Mouse (Mus musculus) heart, embryonic 12.5 days (tissue): ENCODE results near the gene Tmem273. TPM values are rescaled to one million over a fixed set of nuclear protein-coding genes. Genes with fewer than 3 reads are reported as not detected.
A peak's percentile ranks its signal among the peaks of the same experiment; 100 is the strongest.

Source experiments
- ATAC-seq: fragments of 200-750 bp; cut with Nextera tagmentation; 2 replicates; pipeline ENCODE4 v1.8.0; 2017; ENCODE audit warnings: moderate TSS enrichment, moderate library complexity; ENCODE audit not compliant: insufficient number of reproducible peaks, low FRiP score
- H3K27ac ChIP-seq: fragments of 300-500 bp; sonication (generic); 2 replicates; pipeline ENCODE4 v1.5.1; 2016; ENCODE audit warnings: mild to moderate bottlenecking, moderate library complexity; ENCODE audit not compliant: poor library complexity, severe bottlenecking
- H3K27me3 ChIP-seq: fragments of 300-500 bp; sonication (generic); replicated peaks from 2 replicates; pipeline ENCODE4 v1.6.1; 2016; ENCODE audit warnings: mild to moderate bottlenecking, moderate library complexity
- H3K36me3 ChIP-seq: fragments of 300-500 bp; sonication (generic); 2 replicates; pipeline ENCODE4 v1.6.1; 2016; ENCODE audit warnings: mild to moderate bottlenecking, moderate library complexity
- H3K4me1 ChIP-seq: fragments of 300-500 bp; sonication (generic); replicated peaks from 2 replicates; pipeline ENCODE4 v1.6.1; 2016; ENCODE audit warnings: mild to moderate bottlenecking
- H3K4me2 ChIP-seq: fragments of 300-500 bp; sonication (generic); 2 replicates; pipeline ENCODE4 v1.6.1; 2016; ENCODE audit warnings: mild to moderate bottlenecking, moderate library complexity
- H3K4me3 ChIP-seq: fragments of 300-500 bp; sonication (generic); 2 replicates; pipeline ENCODE4 v1.5.1; 2016; ENCODE audit warnings: mild to moderate bottlenecking
- H3K9ac ChIP-seq: fragments of 300-500 bp; sonication (generic); 2 replicates; pipeline ENCODE4 v1.6.1; 2016; ENCODE audit warnings: mild to moderate bottlenecking, moderate library complexity
- H3K9me3 ChIP-seq: fragments of 300-500 bp; sonication (generic); replicated peaks from 2 replicates; pipeline ENCODE4 v1.6.1; 2016; ENCODE audit warnings: mild to moderate bottlenecking, moderate library complexity
- WGBS: fragments of 180-500 bp; shearing (Covaris S2); methylation state at CpG from one replicate; pipeline ENCODE4 v1.1.7; 2016; 5-methylcytosine and 5-hydroxymethylcytosine counted together
- polyA plus RNA-seq: library from polyadenylated mRNA; unstranded; fragments of >200 nt; fragmentation: Nextera tagmentation; extraction: Ambion mirVana; gene quantifications from 2 replicates; pipeline ENCODE4 v1.2.1, GENCODE M21; 2016

Tmem273 gene
- polyA plus RNA-seq, 1 experiment from 2014 or later = 0.92 TPM

- ATAC-seq = no peak
- WGBS = 74% methylated on average over 8 of the region's 8 CpGs
- Histone ChIP-seq H3K9ac (no peak within 1 kb of the TSS), H3K36me3 (no peaks in the 10 kb centered on the region), H3K4me2 (no peak within 1 kb of the TSS), H3K27ac (no peak within 1 kb of the TSS), H3K4me3 (no peak within 1 kb of the TSS), H3K4me1 (0 out of 2 replicates have a peak, but pooled peaks cover 6% of the 10 kb centered on the region), H3K27me3 (peaks cover 4% of the 10 kb centered on the region; the same call in 1 of the 2 replicates), H3K9me3 (peaks cover 10% of the 10 kb centered on the region)
Measured at GRCm38 (mm10) chr14:32833847-32834246, 48.1 kb downstream of the Tmem273 start, which contains the start of gene Fam170b. Fam170b (plus strand) TSS chr14:32833962.

- ATAC-seq = no peak
- Histone ChIP-seq H3K9ac (no peak overlapping the region), H3K4me1 (0 out of 2 replicates have a peak, but pooled peaks cover 6% of the 10 kb centered on the region), H3K4me3 (no peak overlapping the region), H3K27ac (no peak overlapping the region), H3K4me2 (peak overlapping the region; percentile 2; the same call in 1 of the 2 replicates), H3K9me3 (peaks cover 4% of the 10 kb centered on the region), H3K36me3 (no peaks in the 10 kb centered on the region), H3K27me3 (peaks cover 4% of the 10 kb centered on the region)
- 74% methylated on average over 14 of the region's 14 CpGs for WGBS
Measured at GRCm38 (mm10) chr14:32835181-32835580, 49.4 kb downstream of the Tmem273 start.

- Histone ChIP-seq H3K4me3 (no peak overlapping the region), H3K27ac (no peak overlapping the region), H3K4me1 (0 out of 2 replicates have a peak, but pooled peaks cover 6% of the 10 kb centered on the region), H3K4me2 (peak overlapping the region; percentile 2; the same call in 1 of the 2 replicates), H3K9ac (no peak overlapping the region), H3K27me3 (peaks cover 4% of the 10 kb centered on the region), H3K9me3 (peaks cover under 1% of the 10 kb centered on the region; the same call in 1 of the 2 replicates), H3K36me3 (no peaks in the 10 kb centered on the region)
- WGBS = 78% methylated on average over 14 of the region's 14 CpGs
- peak; percentile 33; the same call in 1 of the 2 replicates for ATAC-seq
Measured at GRCm38 (mm10) chr14:32835596-32835995, 49.8 kb downstream of the Tmem273 start.

- no peak for ATAC-seq
- H3K27ac ChIP-seq = no peak overlapping the region
- no peaks in the 10 kb centered on the region for H3K9me3 ChIP-seq
- no peak overlapping the region for H3K4me2 ChIP-seq
- 0 out of 2 replicates have a peak, but pooled peaks cover 6% of the 10 kb centered on the region for H3K4me1 ChIP-seq
- H3K27me3 ChIP-seq = peaks cover 7% of the 10 kb centered on the region
- no peak overlapping the region for H3K4me3 ChIP-seq
- H3K36me3 ChIP-seq = no peaks in the 10 kb centered on the region
- WGBS = 92% methylated on average over 11 of the region's 11 CpGs
- no peak overlapping the region for H3K9ac ChIP-seq
Measured at GRCm38 (mm10) chr14:32836191-32836590, 50.4 kb downstream of the Tmem273 start.

- peaks cover 7% of the 10 kb centered on the region; the same call in 1 of the 2 replicates for H3K27me3 ChIP-seq
- no peak overlapping the region for H3K9ac ChIP-seq
- no peak for ATAC-seq
- no peak overlapping the region for H3K4me2 ChIP-seq
- H3K36me3 ChIP-seq = no peaks in the 10 kb centered on the region
- H3K4me1 ChIP-seq = no peaks in the 10 kb centered on the region
- no peak overlapping the region for H3K27ac ChIP-seq
- H3K4me3 ChIP-seq = no peak overlapping the region
- no peaks in the 10 kb centered on the region for H3K9me3 ChIP-seq
Measured at GRCm38 (mm10) chr14:32842052-32842451, 56.3 kb downstream of the Tmem273 start.

- Histone ChIP-seq H3K9me3 (no peaks in the 10 kb centered on the region), H3K27me3 (peaks cover 3% of the 10 kb centered on the region; the same call in 1 of the 2 replicates), H3K36me3 (no peaks in the 10 kb centered on the region), H3K4me2 (no peak overlapping the region), H3K27ac (no peak overlapping the region), H3K4me3 (no peak overlapping the region), H3K4me1 (peaks cover 19% of the 10 kb centered on the region), H3K9ac (no peak overlapping the region)
- 88% methylated on average over 4 of the region's 4 CpGs for WGBS
- no peak for ATAC-seq
Measured at GRCm38 (mm10) chr14:32854059-32854458, 68.3 kb downstream of the Tmem273 start.

- H3K4me2 ChIP-seq = peak overlapping the region; percentile 84
- ATAC-seq = no peak
- no peak overlapping the region for H3K27ac ChIP-seq
- peak overlapping the region; percentile 63 for H3K4me3 ChIP-seq
- no peaks in the 10 kb centered on the region for H3K9me3 ChIP-seq
- H3K36me3 ChIP-seq = no peaks in the 10 kb centered on the region
- peaks cover 3% of the 10 kb centered on the region; the same call in 1 of the 2 replicates for H3K27me3 ChIP-seq
- peaks cover 41% of the 10 kb centered on the region for H3K4me1 ChIP-seq
- 37% methylated on average over 5 of the region's 5 CpGs for WGBS
- peak overlapping the region; percentile 79; the same call in 1 of the 2 replicates for H3K9ac ChIP-seq
Measured at GRCm38 (mm10) chr14:32856246-32856645, 70.5 kb downstream of the Tmem273 start.

GRCm38 (mm10) chr14:32856681-32857328 is 71.0 kb downstream of the Tmem273 start, which contains the start of gene Vstm4:
Vstm4 (plus strand) TSS chr14:32856756.
- H3K4me2 ChIP-seq = peak within 1 kb of the TSS; percentile 84
- peak within 1 kb of the TSS; percentile 79 for H3K9ac ChIP-seq
- no peaks in the 10 kb centered on the region for H3K9me3 ChIP-seq
- H3K4me3 ChIP-seq = peak within 1 kb of the TSS; percentile 63
- H3K36me3 ChIP-seq = no peaks in the 10 kb centered on the region
- 1% methylated on average over 63 of the region's 68 CpGs for WGBS
- peaks cover 3% of the 10 kb centered on the region; the same call in 1 of the 2 replicates for H3K27me3 ChIP-seq
- peak within 1 kb of the TSS; percentile 1; the same call in 1 of the 2 replicates for H3K27ac ChIP-seq
- peak; percentile 69 for ATAC-seq
- peaks cover 47% of the 10 kb centered on the region for H3K4me1 ChIP-seq

- H3K27me3 ChIP-seq = peaks cover 3% of the 10 kb centered on the region; the same call in 1 of the 2 replicates
- H3K27ac ChIP-seq = no peak overlapping the region
- H3K9me3 ChIP-seq = no peaks in the 10 kb centered on the region
- 88% methylated on average over 10 of the region's 10 CpGs for WGBS
- peaks cover 52% of the 10 kb centered on the region for H3K4me1 ChIP-seq
- H3K4me2 ChIP-seq = no peak overlapping the region
- H3K36me3 ChIP-seq = peaks cover under 1% of the 10 kb centered on the region; the same call in 1 of the 2 replicates
- no peak overlapping the region for H3K9ac ChIP-seq
- ATAC-seq = no peak
- no peak overlapping the region for H3K4me3 ChIP-seq
Measured at GRCm38 (mm10) chr14:32858361-32858760, 72.6 kb downstream of the Tmem273 start.

- peaks cover 3% of the 10 kb centered on the region; the same call in 1 of the 2 replicates for H3K36me3 ChIP-seq
- peaks cover 3% of the 10 kb centered on the region; the same call in 1 of the 2 replicates for H3K27me3 ChIP-seq
- H3K27ac ChIP-seq = no peak overlapping the region
- no peak overlapping the region for H3K9ac ChIP-seq
- H3K4me3 ChIP-seq = no peak overlapping the region
- H3K4me1 ChIP-seq = peaks cover 52% of the 10 kb centered on the region
- no peak overlapping the region for H3K4me2 ChIP-seq
- no peaks in the 10 kb centered on the region for H3K9me3 ChIP-seq
- WGBS = 62% methylated on average over 6 of the region's 6 CpGs
- ATAC-seq = no peak
Measured at GRCm38 (mm10) chr14:32858941-32859510, 73.3 kb downstream of the Tmem273 start.
